15 mouse cellular contexts compared by ENCODE assay signal in the genomic region with DNA sequence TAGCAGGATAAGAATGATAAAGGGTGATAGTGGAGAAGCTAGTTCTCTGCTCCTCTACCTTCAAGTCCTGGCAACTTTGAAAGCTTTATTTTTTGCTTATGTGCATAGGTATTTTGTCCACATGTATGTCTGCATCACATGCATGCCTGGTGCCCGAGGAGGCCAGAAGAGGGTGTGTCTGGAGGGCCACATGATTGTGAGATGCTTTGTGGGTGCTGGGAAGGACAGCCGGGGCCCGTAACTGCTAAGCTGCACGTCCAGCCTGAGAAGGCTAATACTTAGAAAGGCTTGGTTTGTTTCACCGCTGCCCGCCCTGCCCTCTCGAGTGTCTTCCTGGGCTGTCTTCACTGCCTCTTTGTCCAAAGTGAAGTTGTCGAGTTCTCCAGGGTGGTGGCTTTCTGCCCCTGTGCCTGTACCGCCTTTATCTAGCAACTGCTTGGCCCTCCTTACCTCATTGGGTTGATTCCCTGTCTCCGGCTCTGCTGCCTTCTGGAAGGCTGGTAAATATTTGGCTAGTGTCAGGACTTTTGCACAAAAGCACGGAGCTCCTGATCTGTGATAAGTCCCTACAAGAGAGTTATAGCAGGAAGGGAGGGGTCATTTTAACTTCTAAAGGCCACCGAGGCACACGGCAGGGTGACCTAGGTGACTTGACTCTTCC.
DNase-seq lines count a peak whose midpoint lies in the region; ATAC-seq and TF ChIP-seq lines count a peak whose summit lies in the region.
"Had no signal": no experiment of that assay in that cellular context is flagged by ENCODE, and none has a peak within 500 bp of the region (broad histone marks: within the 10 kb centered on the region; RNA-seq: fewer than 3 reads in every experiment).

No protein-coding gene starts in this region.

- peak overlapping the region; percentile 99 for H3K4me2 ChIP-seq in embryonic facial prominence, embryonic 15.5 days (replicated peaks)
- H3K4me2 ChIP-seq in kidney, postnatal 0 days (ENCODE audit: low read length), result peak overlapping the region; percentile 100
- H3K4me2 ChIP-seq in stomach, embryonic 15.5 days, result peak overlapping the region; percentile 94
- H3K4me2 ChIP-seq: midbrain, embryonic 12.5 days had no signal

- H3K27ac ChIP-seq in embryonic facial prominence, embryonic 15.5 days (replicated peaks), result no peak overlapping the region
- H3K27ac ChIP-seq in kidney, postnatal 0 days, result peak overlapping the region; percentile 31
- H3K27ac ChIP-seq in stomach, embryonic 15.5 days, result peak overlapping the region; percentile 81
- H3K27ac ChIP-seq: midbrain, embryonic 12.5 days had no signal

- H3K27me3 ChIP-seq in embryonic facial prominence, embryonic 15.5 days, result peaks cover 14% of the 10 kb centered on the region
- H3K27me3 ChIP-seq in kidney, postnatal 0 days (ENCODE audit: insufficient read depth, low read length), result no peaks in the 10 kb centered on the region
- H3K27me3 ChIP-seq in stomach, embryonic 15.5 days (replicated peaks), result 0 out of 2 replicates have a peak, but pooled peaks cover 7% of the 10 kb centered on the region

- H3K4me1 ChIP-seq in embryonic facial prominence, embryonic 15.5 days, result peaks cover 64% of the 10 kb centered on the region
- H3K4me1 ChIP-seq in kidney, postnatal 0 days (replicated peaks; ENCODE audit: insufficient read depth, low read length), result peaks cover 43% of the 10 kb centered on the region
- H3K4me1 ChIP-seq in stomach, embryonic 15.5 days, result peaks cover 47% of the 10 kb centered on the region

- no peak for TF ChIP-seq CTCF in kidney, postnatal 0 days (IDR thresholded peaks at IDR 0.05; ENCODE audit: low read depth)

- H3K4me3 ChIP-seq in embryonic facial prominence, embryonic 15.5 days (replicated peaks), result no peak overlapping the region
- H3K4me3 ChIP-seq in kidney, postnatal 0 days (replicated peaks; ENCODE audit: low read depth, low read length), result no peak overlapping the region
- peak overlapping the region; percentile 16 for H3K4me3 ChIP-seq in stomach, embryonic 15.5 days (replicated peaks)
- H3K4me3 ChIP-seq: midbrain, embryonic 12.5 days had no signal

- 69% methylated on average over 13 of the region's 13 CpGs for WGBS in embryonic facial prominence, embryonic 15.5 days
- 53% methylated on average over 13 of the region's 13 CpGs for WGBS in kidney, postnatal 0 days
- 61% methylated on average over 13 of the region's 13 CpGs for WGBS in stomach, embryonic 15.5 days

- ATAC-seq in embryonic facial prominence, embryonic 15.5 days (ENCODE audit: insufficient number of reproducible peaks, low FRiP score, low TSS enrichment, low read depth), result no peak
- ATAC-seq in kidney, postnatal 0 days (replicated peaks; ENCODE audit: low FRiP score, low read depth), result no peak
- peak; percentile 43 for ATAC-seq in stomach, embryonic 15.5 days (ENCODE audit: insufficient read depth, low FRiP score, low read depth)
- no peak for ATAC-seq in erythroid progenitor cell, adult 5-6 weeks (replicated peaks; ENCODE audit: low FRiP score, poor library complexity, severe bottlenecking)
- no peak for ATAC-seq in granulocyte monocyte progenitor cell, adult 5-6 weeks (replicated peaks; ENCODE audit: poor library complexity, severe bottlenecking)

- no peaks in the 10 kb centered on the region for H3K9me3 ChIP-seq in embryonic facial prominence, embryonic 15.5 days (replicated peaks)
- H3K9me3 ChIP-seq in kidney, postnatal 0 days (replicated peaks; ENCODE audit: low read length), result no peaks in the 10 kb centered on the region
- no peaks in the 10 kb centered on the region for H3K9me3 ChIP-seq in stomach, embryonic 15.5 days
- H3K9me3 ChIP-seq: midbrain, embryonic 12.5 days had no signal

- H3K9ac ChIP-seq in embryonic facial prominence, embryonic 15.5 days, result no peak overlapping the region
- H3K9ac ChIP-seq in kidney, postnatal 0 days (ENCODE audit: low read depth, low read length), result no peak overlapping the region
- H3K9ac ChIP-seq in stomach, embryonic 15.5 days, result no peak overlapping the region
- H3K9ac ChIP-seq: midbrain, embryonic 12.5 days had no signal

- H3K36me3 ChIP-seq in embryonic facial prominence, embryonic 15.5 days, result no peaks in the 10 kb centered on the region
- H3K36me3 ChIP-seq in kidney, postnatal 0 days (ENCODE audit: insufficient read depth, low read length), result no peaks in the 10 kb centered on the region
- H3K36me3 ChIP-seq in stomach, embryonic 15.5 days, result no peaks in the 10 kb centered on the region
- H3K36me3 ChIP-seq: G1E; midbrain, embryonic 12.5 days had no signal

- peak; percentile 52 for DNase-seq in kidney, adult 18-20 months
- no peak for DNase-seq in kidney, adult 11 months
- no peak for DNase-seq in kidney, postnatal 0 days (ENCODE audit: low spot score)
- no peak for DNase-seq in c-Kit-positive CD71-positive TER-119-positive erythroid progenitor cells, embryonic 14.5 days (ENCODE audit: low spot score)
- DNase-seq: B cell, adult 2 months; cerebellum, adult 9-10 months; heart, adult 18-20 months; heart, postnatal 14 days; layer of hippocampus, adult 9-11 months had no signal
